Mouse (Mus musculus): ENCODE data around the gene Erp27.

Gene Erp27

DNA sequence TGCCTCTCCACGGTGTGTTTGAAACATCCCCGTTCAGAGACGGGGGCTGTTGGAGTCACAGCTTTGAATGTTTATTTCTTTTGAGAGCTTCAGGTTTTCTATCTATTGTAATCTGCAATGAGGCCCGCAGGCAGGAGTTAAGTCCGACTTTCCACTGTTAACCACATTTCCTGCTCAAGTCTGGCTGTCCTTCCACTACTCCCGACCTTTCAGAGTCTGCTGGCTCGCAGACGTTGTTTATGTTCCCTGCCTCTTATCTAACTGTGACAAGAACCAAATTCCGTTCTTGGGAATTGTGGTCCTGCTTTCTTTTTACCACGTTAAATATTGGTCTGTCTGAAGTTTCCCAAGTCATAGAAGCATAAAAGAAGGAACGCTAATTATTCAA is 64.1 kb downstream of the Erp27 start:
- no peak for DNase-seq

Data from thymus, postnatal 14 days (tissue).